Mouse (Mus musculus): ENCODE data around the gene Med25. TPM values are rescaled to one million over a fixed set of nuclear protein-coding genes. Genes with fewer than 3 reads are reported as not detected.

Med25 gene
- polyA plus RNA-seq, 1 experiment from 2014 or later, result 76.8 TPM

DNA sequence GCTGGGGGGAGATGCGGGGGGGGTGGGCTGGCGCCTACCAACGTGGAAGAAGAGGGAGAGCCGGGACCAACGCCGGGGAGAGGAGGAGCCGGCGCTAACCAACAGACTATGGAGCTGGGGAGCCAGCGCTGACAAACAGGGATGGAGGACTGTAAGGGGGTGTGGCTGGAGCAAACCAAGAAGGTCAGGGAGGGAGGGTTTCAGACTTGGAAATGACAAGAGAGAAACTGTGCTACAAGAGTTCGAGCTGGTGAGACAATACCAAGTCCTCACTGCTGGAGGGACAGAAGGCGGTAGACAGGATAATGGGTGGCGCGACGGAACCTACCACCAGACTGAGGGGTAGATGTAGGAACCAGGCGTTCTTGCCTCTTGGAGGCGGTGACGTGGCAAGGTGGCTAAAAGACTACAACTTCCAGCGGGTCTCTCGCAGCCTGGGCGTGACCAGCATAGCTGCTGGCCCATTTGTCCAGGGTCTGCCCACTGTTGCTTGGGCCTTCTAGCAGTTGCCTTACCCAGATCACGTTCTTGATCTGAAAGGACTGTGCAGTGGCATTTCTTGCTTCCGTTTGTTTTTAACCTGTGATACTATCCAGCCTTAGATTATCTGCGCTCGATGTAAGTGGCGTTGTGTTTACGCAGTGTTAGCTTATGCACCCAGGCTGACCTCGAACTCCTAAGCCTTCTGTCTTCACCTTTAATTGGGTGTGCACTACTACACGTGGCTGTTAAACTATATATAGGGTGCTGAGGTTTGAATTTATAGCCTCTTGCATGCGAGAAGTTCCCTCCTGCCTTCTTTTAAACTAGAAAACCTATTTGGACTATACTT is 22.6 kb downstream of the Med25 start, which contains the start of gene Ptov1:
Ptov1 (minus strand) TSS at position 92 of the 832 bp plus-strand sequence.
- WGBS, result 7% methylated on average over 29 of the region's 29 CpGs
- H3K9me3 ChIP-seq (replicated peaks), result no peaks in the 10 kb centered on the region
- no peaks in the 10 kb centered on the region for H3K27me3 ChIP-seq (replicated peaks)
- peak within 1 kb of the TSS; percentile 91 for H3K4me3 ChIP-seq
- peaks cover 60% of the 10 kb centered on the region for H3K4me1 ChIP-seq (replicated peaks)
- peak within 1 kb of the TSS; percentile 90 for H3K4me2 ChIP-seq
- H3K36me3 ChIP-seq, result peaks cover 7% of the 10 kb centered on the region
- peak within 1 kb of the TSS; percentile 100 for H3K27ac ChIP-seq (ENCODE audit: poor library complexity, severe bottlenecking)
- peak; percentile 89 for ATAC-seq (ENCODE audit: insufficient number of reproducible peaks, low FRiP score)
- H3K9ac ChIP-seq, result peak within 1 kb of the TSS; percentile 99

DNA sequence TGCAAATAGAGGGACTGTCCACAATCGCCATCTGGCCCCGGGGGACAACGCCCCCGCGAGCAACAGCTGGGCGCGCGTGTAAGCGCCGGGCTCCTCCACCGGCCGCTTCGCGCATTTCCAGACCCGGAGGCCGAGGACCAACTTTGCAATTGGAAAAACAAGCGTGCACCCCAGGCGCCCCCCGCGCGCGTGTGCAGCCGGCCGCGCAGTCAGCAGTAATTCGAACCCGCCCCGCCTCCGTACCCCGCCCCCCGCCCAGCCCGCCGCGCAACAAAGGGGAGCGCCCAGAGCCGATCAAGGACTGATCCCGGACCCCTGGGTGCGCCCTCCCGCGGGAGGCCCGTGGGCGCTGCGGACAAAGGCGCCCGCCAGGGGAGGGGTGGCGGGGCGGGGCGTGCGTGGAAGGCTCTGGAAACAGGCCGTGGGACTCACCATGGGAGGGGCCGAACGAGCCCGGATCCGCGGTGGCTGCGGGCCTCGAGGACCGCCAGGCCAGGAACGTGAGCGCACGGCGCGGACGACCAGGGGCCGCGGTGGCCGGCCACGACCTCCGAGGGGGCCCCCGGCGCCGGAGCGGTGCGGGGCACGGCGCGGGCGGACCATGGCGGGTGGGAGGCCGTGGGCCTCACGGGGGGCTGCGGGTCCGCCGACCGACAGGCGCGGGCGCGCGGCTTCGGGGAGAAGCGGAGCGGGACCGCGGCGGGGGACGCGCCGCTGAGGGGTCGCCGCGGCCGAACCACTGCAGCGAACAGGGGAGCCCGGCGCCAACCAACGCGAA is 23.4 kb downstream of the Med25 start:
- Histone ChIP-seq H3K4me1 (replicated peaks) (peaks cover 68% of the 10 kb centered on the region), H3K36me3 (peaks cover 15% of the 10 kb centered on the region), H3K9ac (peak overlapping the region; percentile 99), H3K4me3 (peak overlapping the region; percentile 91), H3K27me3 (replicated peaks) (no peaks in the 10 kb centered on the region), H3K4me2 (peak overlapping the region; percentile 90), H3K9me3 (replicated peaks) (no peaks in the 10 kb centered on the region), H3K27ac (ENCODE audit: poor library complexity, severe bottlenecking) (peak overlapping the region; percentile 100)
- WGBS, result under 1% methylated on average over 98 of the region's 108 CpGs
- ATAC-seq (ENCODE audit: insufficient number of reproducible peaks, low FRiP score), result peak; percentile 58

DNA sequence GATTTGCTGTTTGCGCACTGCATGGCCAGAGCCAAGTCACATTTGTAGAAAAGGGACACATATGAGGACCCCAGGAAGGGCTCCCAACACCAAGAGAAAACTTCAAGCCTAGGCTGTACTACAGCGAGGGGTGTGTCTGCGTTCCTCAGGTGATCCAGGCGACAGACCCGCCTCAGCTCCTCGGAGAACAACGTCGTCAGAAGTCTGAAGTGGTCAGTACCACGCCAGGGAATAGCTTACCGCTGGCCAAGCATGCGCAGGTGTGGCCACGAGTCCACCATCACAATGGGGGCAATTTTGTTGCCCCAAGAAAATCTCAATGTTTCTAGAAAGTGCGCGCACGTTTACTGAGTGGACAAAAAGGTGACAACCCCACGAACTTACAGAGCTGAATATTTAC is 24.0 kb downstream of the Med25 start:
- Histone ChIP-seq H3K9me3 (replicated peaks) (no peaks in the 10 kb centered on the region), H3K27me3 (replicated peaks) (no peaks in the 10 kb centered on the region), H3K36me3 (peaks cover 22% of the 10 kb centered on the region), H3K27ac (ENCODE audit: poor library complexity, severe bottlenecking) (peak overlapping the region; percentile 100), H3K4me2 (peak overlapping the region; percentile 90), H3K4me1 (replicated peaks) (peaks cover 71% of the 10 kb centered on the region), H3K4me3 (peak overlapping the region; percentile 91), H3K9ac (peak overlapping the region; percentile 99)
- no peak for ATAC-seq (ENCODE audit: insufficient number of reproducible peaks, low FRiP score)
- WGBS, result 6% methylated on average over 16 of the region's 16 CpGs

DNA sequence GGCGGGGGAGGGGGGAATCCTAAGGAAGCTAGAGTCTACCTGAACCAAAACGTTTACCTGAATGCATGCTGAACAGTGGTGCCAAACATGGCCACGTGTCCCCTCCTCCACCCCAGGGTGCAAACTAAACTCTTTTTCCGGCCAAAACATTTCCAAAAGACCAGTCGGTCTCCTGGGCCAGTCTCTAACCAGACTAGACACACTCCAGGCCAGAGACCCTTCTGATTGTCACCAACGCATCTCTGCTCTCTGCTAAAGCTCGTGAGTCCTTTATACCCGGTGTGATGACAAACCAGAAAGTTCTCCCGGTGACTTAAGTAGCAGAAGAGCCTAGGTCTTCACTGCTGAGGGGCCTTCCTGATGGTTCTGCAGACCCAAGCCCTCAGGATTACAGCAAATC is 24.7 kb downstream of the Med25 start:
- no peaks in the 10 kb centered on the region for H3K27me3 ChIP-seq (replicated peaks)
- no peaks in the 10 kb centered on the region for H3K9me3 ChIP-seq (replicated peaks)
- H3K4me1 ChIP-seq (replicated peaks), result peaks cover 65% of the 10 kb centered on the region
- H3K27ac ChIP-seq (ENCODE audit: poor library complexity, severe bottlenecking), result peak overlapping the region; percentile 65; the same call in 1 of the 2 replicates
- peak overlapping the region; percentile 91 for H3K4me3 ChIP-seq
- peak overlapping the region; percentile 99 for H3K9ac ChIP-seq
- peaks cover 29% of the 10 kb centered on the region for H3K36me3 ChIP-seq
- H3K4me2 ChIP-seq, result peak overlapping the region; percentile 90
- no peak for ATAC-seq (ENCODE audit: insufficient number of reproducible peaks, low FRiP score)
- 54% methylated on average over 9 of the region's 9 CpGs for WGBS

- Histone ChIP-seq H3K4me3 (peak overlapping the region; percentile 91), H3K27ac (ENCODE audit: poor library complexity, severe bottlenecking) (peak overlapping the region; percentile 65), H3K27me3 (replicated peaks) (no peaks in the 10 kb centered on the region), H3K9me3 (replicated peaks) (no peaks in the 10 kb centered on the region), H3K4me1 (replicated peaks) (peaks cover 62% of the 10 kb centered on the region), H3K9ac (peak overlapping the region; percentile 99), H3K36me3 (peaks cover 35% of the 10 kb centered on the region), H3K4me2 (peak overlapping the region; percentile 90)
- no peak for ATAC-seq (ENCODE audit: insufficient number of reproducible peaks, low FRiP score)
- 70% methylated on average over 19 of the region's 19 CpGs for WGBS
Observed at GRCm38 (mm10) chr7:44867010-44867702, 25.4 kb downstream of the Med25 start.

GRCm38 (mm10) chr7:44866276-44867009 is 26.1 kb downstream of the Med25 start:
- 0 out of 2 replicates have a peak, but pooled peaks have one; percentile 5 for ATAC-seq (ENCODE audit: insufficient number of reproducible peaks, low FRiP score)
- H3K4me1 ChIP-seq (replicated peaks), result peaks cover 63% of the 10 kb centered on the region
- 47% methylated on average over 15 of the region's 15 CpGs for WGBS

GRCm38 (mm10) chr7:44864595-44865542 is 27.6 kb downstream of the Med25 start:
- Histone ChIP-seq H3K4me3 (no peak overlapping the region), H3K27me3 (replicated peaks) (no peaks in the 10 kb centered on the region), H3K36me3 (peaks cover 50% of the 10 kb centered on the region), H3K4me2 (peak overlapping the region; percentile 90), H3K4me1 (replicated peaks) (peaks cover 60% of the 10 kb centered on the region), H3K9me3 (replicated peaks) (no peaks in the 10 kb centered on the region), H3K9ac (peak overlapping the region; percentile 53), H3K27ac (ENCODE audit: poor library complexity, severe bottlenecking) (peak overlapping the region; percentile 65)
- ATAC-seq (ENCODE audit: insufficient number of reproducible peaks, low FRiP score), result no peak
- 73% methylated on average over 24 of the region's 24 CpGs for WGBS

More at GRCm38 (mm10) chr7:44866276-44867009, 26.1 kb downstream of the Med25 start:
- H3K27me3 ChIP-seq (replicated peaks), result no peaks in the 10 kb centered on the region
- peak overlapping the region; percentile 99 for H3K9ac ChIP-seq
- peaks cover 42% of the 10 kb centered on the region for H3K36me3 ChIP-seq
- H3K9me3 ChIP-seq (replicated peaks), result no peaks in the 10 kb centered on the region
- H3K4me3 ChIP-seq, result peak overlapping the region; percentile 91
- peak overlapping the region; percentile 65 for H3K27ac ChIP-seq (ENCODE audit: poor library complexity, severe bottlenecking)
- peak overlapping the region; percentile 90 for H3K4me2 ChIP-seq

DNA sequence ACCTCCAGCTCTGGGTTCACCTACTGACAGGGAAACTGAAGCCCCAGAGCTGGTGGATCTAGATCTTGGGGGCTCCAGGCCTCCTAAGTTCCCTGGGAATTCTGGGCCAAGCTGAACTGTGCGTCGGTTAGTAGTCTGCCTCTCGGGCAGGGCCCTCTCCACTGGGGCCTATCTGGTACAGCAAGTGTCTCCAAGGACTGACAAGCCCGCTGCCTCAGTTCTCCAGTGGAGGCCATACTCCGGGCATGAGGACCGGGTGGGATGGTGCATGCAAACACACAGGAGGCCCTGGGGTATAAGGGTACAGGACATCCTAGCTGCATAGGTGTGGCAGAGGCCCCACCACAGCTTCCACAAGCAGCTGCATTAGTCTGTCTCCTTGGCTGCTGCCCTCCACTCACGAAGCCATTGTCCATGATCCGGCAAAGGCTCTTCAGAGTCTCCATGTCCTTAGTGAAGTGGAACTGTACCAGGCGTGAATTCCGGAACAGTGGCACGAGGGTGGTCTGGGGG is 28.5 kb downstream of the Med25 start:
- H3K9me3 ChIP-seq (replicated peaks), result no peaks in the 10 kb centered on the region
- H3K27me3 ChIP-seq (replicated peaks), result no peaks in the 10 kb centered on the region
- 85% methylated on average over 11 of the region's 11 CpGs for WGBS
- ATAC-seq (ENCODE audit: insufficient number of reproducible peaks, low FRiP score), result no peak
- 0 out of 2 replicates have a peak overlapping the region, but pooled peaks have one; percentile 24 for H3K9ac ChIP-seq
- H3K36me3 ChIP-seq, result peaks cover 52% of the 10 kb centered on the region
- H3K4me3 ChIP-seq, result no peak overlapping the region
- H3K4me2 ChIP-seq, result no peak overlapping the region
- H3K27ac ChIP-seq (ENCODE audit: poor library complexity, severe bottlenecking), result peak overlapping the region; percentile 58; the same call in 1 of the 2 replicates
- peaks cover 60% of the 10 kb centered on the region for H3K4me1 ChIP-seq (replicated peaks)

DNA sequence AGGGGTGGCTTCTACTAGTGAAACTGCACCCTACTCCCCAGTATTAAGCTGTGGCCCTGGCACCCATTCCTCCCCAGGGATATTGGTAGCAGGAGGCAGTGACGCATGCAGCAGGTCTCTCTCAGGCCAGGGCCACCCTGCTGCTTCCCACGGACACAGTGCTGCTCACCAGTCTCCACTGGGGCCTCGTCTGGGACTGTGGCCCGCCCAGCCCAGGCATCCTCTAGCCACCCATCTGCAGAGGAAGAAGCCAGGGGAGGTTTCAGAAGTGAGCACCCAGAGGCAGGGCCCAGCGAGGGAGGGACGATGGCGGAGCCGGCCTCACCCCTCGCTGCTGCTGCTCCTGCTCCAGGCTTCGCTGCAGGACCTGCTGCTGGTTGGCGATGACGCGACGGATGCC is 29.3 kb downstream of the Med25 start:
- peaks cover 52% of the 10 kb centered on the region for H3K36me3 ChIP-seq

More for the DNA sequence above, 29.3 kb downstream of the Med25 start:
- ATAC-seq (ENCODE audit: insufficient number of reproducible peaks, low FRiP score), result no peak
- 0 out of 2 replicates have a peak overlapping the region, but pooled peaks have one; percentile 24 for H3K9ac ChIP-seq
- no peak overlapping the region for H3K4me3 ChIP-seq
- 87% methylated on average over 14 of the region's 14 CpGs for WGBS
- H3K27ac ChIP-seq (ENCODE audit: poor library complexity, severe bottlenecking), result no peak overlapping the region
- H3K4me2 ChIP-seq, result no peak overlapping the region
- H3K9me3 ChIP-seq (replicated peaks), result no peaks in the 10 kb centered on the region
- no peaks in the 10 kb centered on the region for H3K27me3 ChIP-seq (replicated peaks)
- peaks cover 62% of the 10 kb centered on the region for H3K4me1 ChIP-seq (replicated peaks)

Measured in heart, embryonic 12.5 days (tissue).